Mouse (Mus musculus): Measurements from ENCODE around the gene 4933402J07Rik.

DNA sequence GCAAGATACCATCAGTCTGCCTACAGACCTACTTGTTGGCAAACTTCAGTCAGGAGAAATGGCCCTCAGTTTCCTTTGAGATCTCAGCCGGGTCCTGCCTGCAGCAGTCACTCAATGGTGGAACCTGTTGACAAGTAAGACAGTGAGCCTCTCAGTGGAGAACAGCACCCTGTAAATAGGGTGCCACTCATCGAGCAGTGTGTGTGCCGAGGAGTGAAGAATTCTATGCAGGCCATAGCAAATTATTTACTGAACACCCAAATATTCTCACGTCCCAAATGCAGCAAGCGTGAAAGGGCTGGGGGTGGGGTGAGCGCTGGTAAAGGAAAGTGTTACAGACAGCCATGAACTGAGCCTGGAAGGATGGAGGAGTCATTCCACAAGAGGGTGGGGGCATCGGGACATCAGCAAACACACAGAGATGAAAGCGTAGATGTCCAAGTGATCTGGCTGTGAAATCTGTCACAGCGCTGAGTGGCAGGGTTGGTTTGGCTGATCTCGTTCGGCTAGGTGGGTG is 72.6 kb downstream of the 4933402J07Rik start:
- TF ChIP-seq CTCF (IDR thresholded peaks at IDR 0.05; ENCODE audit: control insufficient read depth, insufficient read depth, low read length) (no peak), POLR2A (IDR thresholded peaks at IDR 0.05; ENCODE audit: borderline replicate concordance, control insufficient read depth, low read depth, low read length) (no peak)

All from bone marrow, adult 2 months (tissue).